Mouse (Mus musculus): Measurements from ENCODE around the gene Sec1. TPM values are rescaled to one million over a fixed set of nuclear protein-coding genes. Genes with fewer than 3 reads are reported as not detected.

The Sec1 gene
- 0.64 and 0.68 TPM in 2 replicates for polyA plus RNA-seq (2016; fragmentation: Nextera tagmentation; extraction: Ambion mirVana)

DNA sequence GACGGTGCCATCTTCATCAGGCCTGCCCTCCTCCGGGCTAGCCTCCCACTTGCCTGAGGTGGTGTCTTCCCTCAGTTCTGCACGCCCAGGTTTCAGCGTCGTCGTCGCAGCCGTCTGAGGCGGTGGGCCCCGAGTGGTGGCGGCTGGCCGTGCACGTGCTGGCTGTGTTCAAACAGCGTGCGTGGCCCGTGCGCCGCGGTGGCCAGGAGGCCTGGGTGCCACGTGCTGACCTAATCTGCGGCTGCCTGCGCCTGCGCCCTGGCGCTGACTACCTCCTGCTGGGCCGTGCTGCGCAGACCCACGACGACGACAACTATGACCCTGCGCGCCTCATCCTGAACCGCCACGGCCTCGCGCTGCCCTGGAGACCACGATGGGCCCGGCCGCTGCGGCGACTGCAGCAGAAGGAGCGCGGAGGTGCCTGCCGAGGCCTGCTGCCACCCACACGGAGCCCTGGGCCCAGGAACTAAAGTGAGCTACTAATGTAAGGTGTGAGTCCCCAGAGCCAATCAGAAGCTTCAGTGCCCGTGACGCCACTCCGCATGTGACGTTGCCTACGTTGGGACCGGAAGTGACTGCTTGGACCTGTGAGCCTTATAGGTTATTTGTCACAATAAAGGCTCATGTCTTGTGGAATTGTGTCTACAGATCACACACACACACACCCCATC is at the start of gene Sec1:
Gene Sec1, minus strand, starts transcription at position 482 of the 671 bp plus-strand sequence.
- no peaks in the 10 kb centered on the region for H3K9me3 ChIP-seq
- no peak within 1 kb of the TSS for H3K27ac ChIP-seq
- H3K36me3 ChIP-seq (replicated peaks): no peaks in the 10 kb centered on the region
- no peak within 1 kb of the TSS for H3K9ac ChIP-seq
- no peak within 1 kb of the TSS for H3K4me3 ChIP-seq (replicated peaks)
- H3K27me3 ChIP-seq: peaks cover 14% of the 10 kb centered on the region
- ATAC-seq (ENCODE audit: low FRiP score): 0 out of 2 replicates have a peak, but pooled peaks have one; percentile 23
- 89% methylated on average over 50 of the region's 50 CpGs for WGBS
- H3K4me1 ChIP-seq: peaks cover 4% of the 10 kb centered on the region; the same call in 1 of the 2 replicates
- no peak within 1 kb of the TSS for H3K4me2 ChIP-seq

DNA sequence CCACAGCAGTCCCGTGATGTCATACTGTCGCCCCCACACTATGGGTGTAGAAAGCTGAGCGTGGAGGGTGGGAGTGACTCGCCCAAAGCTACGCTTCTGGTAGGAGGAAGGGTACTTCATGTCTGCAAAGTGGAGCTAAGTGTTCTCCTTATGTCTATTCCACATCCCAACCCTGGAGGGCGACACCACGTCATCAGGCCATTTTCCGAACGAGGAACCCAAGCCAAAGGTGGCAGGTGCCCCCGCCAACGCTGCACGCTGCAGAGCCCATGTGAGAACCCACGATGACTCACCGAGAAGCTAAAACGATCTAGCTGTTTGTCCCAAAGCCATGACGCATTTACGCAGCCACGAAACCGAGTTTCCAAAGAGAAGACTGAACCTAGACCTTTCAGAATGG is 48.1 kb upstream of the Sec1 start:
- Histone ChIP-seq H3K27ac (no peak overlapping the region), H3K4me3 (replicated peaks) (no peak overlapping the region), H3K9ac (no peak overlapping the region), H3K4me1 (no peaks in the 10 kb centered on the region), H3K27me3 (peaks cover 18% of the 10 kb centered on the region), H3K9me3 (0 out of 2 replicates have a peak, but pooled peaks cover 3% of the 10 kb centered on the region), H3K36me3 (replicated peaks) (no peaks in the 10 kb centered on the region), H3K4me2 (peak overlapping the region; percentile 8; the same call in 1 of the 2 replicates)
- 33% methylated on average over 19 of the region's 19 CpGs for WGBS
- no peak for ATAC-seq (ENCODE audit: low FRiP score)

DNA sequence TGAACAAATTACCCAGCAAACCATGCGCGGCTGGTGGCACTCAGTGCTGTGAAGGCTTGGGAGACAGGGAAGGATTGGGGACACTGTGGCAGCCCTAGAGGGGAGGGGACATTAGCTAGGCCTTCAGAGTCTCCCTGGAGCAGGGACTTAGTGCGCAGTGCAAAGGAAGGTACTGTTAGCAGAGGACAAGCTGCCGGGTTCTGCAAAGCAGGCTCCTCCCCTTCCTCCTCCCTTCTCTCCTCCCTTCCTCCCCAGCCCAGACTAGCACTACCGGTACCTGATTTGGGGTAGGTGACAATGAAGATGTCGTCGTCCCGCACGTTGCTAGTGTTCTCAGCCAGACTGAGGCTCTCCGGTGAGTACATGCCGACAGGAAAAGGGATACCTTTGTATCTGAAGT is 47.6 kb upstream of the Sec1 start:
- H3K27ac ChIP-seq: no peak overlapping the region
- WGBS: 45% methylated on average over 11 of the region's 11 CpGs
- no peaks in the 10 kb centered on the region for H3K4me1 ChIP-seq
- H3K9ac ChIP-seq: no peak overlapping the region
- no peak overlapping the region for H3K4me3 ChIP-seq (replicated peaks)
- 0 out of 2 replicates have a peak, but pooled peaks cover 3% of the 10 kb centered on the region for H3K9me3 ChIP-seq
- ATAC-seq (ENCODE audit: low FRiP score): no peak
- H3K4me2 ChIP-seq: 0 out of 2 replicates have a peak overlapping the region, but pooled peaks have one; percentile 8
- H3K27me3 ChIP-seq: peaks cover 18% of the 10 kb centered on the region
- no peaks in the 10 kb centered on the region for H3K36me3 ChIP-seq (replicated peaks)

DNA sequence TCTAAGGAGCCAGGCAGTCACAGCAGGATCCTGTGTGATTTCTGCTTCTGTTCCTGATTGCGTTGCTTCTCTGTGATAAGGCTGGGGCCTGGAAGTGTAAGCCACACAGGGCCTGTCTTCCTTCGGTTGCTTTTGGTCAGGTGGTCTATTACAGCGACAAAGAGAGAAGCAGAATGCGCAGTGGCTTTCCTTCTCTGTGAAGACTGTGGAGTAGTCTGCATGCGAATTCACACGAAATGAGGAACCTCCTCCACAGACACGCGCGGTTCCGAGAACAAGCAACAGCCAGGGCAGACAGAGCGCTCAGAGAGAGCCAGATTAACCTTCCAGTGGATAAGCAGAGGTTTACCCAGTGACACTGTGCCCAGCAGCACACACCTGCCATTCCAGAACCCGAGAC is 47.1 kb upstream of the Sec1 start:
- H3K4me3 ChIP-seq (replicated peaks): no peak overlapping the region
- no peak overlapping the region for H3K9ac ChIP-seq
- H3K4me1 ChIP-seq: no peaks in the 10 kb centered on the region
- no peak overlapping the region for H3K4me2 ChIP-seq
- 84% methylated on average over 12 of the region's 12 CpGs for WGBS
- H3K27me3 ChIP-seq: peaks cover 18% of the 10 kb centered on the region
- no peaks in the 10 kb centered on the region for H3K9me3 ChIP-seq
- H3K27ac ChIP-seq: no peak overlapping the region
- no peaks in the 10 kb centered on the region for H3K36me3 ChIP-seq (replicated peaks)
- ATAC-seq (ENCODE audit: low FRiP score): no peak

DNA sequence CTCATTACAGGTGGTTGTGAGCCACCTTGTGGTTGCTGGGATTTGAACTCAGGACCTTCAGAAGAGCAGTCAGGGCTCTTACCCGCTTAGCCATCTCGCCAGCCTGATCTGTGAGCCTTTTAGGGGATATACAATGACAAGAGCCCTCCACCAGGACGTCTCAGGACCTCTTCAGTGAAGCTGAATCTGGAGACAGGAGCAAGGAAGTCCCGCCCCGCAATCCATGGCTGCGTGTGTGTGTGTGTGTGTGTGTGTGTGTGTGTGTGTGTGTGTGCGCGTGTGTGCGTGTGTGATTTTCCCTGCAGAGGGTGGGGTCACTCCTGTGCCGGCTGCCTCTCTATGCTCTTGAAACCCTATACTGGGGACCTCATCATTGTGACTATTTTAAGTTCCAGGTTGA is 45.6 kb upstream of the Sec1 start:
- Histone ChIP-seq H3K9me3 (no peaks in the 10 kb centered on the region), H3K27ac (no peak overlapping the region), H3K4me3 (replicated peaks) (no peak overlapping the region), H3K4me1 (no peaks in the 10 kb centered on the region), H3K4me2 (no peak overlapping the region), H3K9ac (no peak overlapping the region), H3K27me3 (peaks cover 18% of the 10 kb centered on the region), H3K36me3 (replicated peaks) (no peaks in the 10 kb centered on the region)
- 65% methylated on average over 10 of the region's 10 CpGs for WGBS
- no peak for ATAC-seq (ENCODE audit: low FRiP score)

- Histone ChIP-seq H3K9ac (no peak overlapping the region), H3K4me1 (no peaks in the 10 kb centered on the region), H3K27me3 (peaks cover 18% of the 10 kb centered on the region), H3K36me3 (replicated peaks) (no peaks in the 10 kb centered on the region), H3K4me3 (replicated peaks) (no peak overlapping the region), H3K27ac (no peak overlapping the region), H3K9me3 (no peaks in the 10 kb centered on the region), H3K4me2 (no peak overlapping the region)
- WGBS: 8% methylated on average over 9 of the region's 9 CpGs
- peak; percentile 77; the same call in 1 of the 2 replicates for ATAC-seq (ENCODE audit: low FRiP score)
These were observed 45.1 kb upstream of the Sec1 start for GRCm38 (mm10) chr7:45739162-45739763.

GRCm38 (mm10) chr7:45733477-45733876 is 39.3 kb upstream of the Sec1 start:
- 93% methylated on average over 5 of the region's 5 CpGs for WGBS
- Histone ChIP-seq H3K36me3 (replicated peaks) (peaks cover 10% of the 10 kb centered on the region; the same call in 1 of the 2 replicates), H3K4me1 (peaks cover 9% of the 10 kb centered on the region), H3K27ac (no peak overlapping the region), H3K9me3 (no peaks in the 10 kb centered on the region), H3K4me2 (no peak overlapping the region), H3K27me3 (no peaks in the 10 kb centered on the region), H3K9ac (no peak overlapping the region), H3K4me3 (replicated peaks) (no peak overlapping the region)
- no peak for ATAC-seq (ENCODE audit: low FRiP score)

DNA sequence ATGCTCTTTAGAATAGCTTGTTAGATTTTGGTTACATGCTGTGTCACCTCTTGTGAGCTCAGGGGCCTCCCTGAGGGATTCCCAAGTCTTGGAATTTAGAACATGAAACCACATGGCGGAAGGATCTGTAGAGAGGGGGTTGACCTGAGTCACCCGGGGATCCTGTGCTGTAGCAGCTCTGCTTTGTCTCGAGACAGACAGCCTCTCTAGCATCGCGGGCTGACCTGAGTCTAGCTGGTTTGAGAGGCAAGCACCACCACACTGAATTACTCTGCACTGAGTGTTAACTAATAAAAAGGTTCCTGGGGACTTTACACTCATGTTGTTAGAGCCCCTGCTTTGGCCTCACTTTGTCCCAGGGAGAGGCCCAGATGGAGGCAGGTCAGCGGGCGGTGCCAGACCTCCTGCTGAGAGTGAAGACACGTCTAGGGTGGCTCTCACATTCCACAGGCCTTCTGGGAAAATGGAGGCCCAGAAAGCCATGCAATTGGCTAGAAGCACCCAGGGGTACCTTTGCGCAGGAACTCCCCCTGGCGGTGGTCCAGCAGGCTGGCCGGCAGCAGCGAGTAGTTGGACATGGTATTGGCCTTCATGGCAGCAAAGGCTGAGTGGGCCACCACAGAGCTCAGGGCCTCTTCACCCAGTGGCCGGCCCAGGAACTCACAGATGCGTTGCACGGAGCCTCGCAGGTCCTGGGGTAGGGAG is 36.7 kb upstream of the Sec1 start:
- no peak overlapping the region for H3K9ac ChIP-seq
- H3K27me3 ChIP-seq: no peaks in the 10 kb centered on the region
- H3K4me1 ChIP-seq: peaks cover 9% of the 10 kb centered on the region
- H3K27ac ChIP-seq: 0 out of 2 replicates have a peak overlapping the region, but pooled peaks have one; percentile 15
- ATAC-seq (ENCODE audit: low FRiP score): peak; percentile 46; the same call in 1 of the 2 replicates
- WGBS: 20% methylated on average over 16 of the region's 16 CpGs
- H3K9me3 ChIP-seq: no peaks in the 10 kb centered on the region
- no peak overlapping the region for H3K4me2 ChIP-seq
- H3K4me3 ChIP-seq (replicated peaks): no peak overlapping the region
- H3K36me3 ChIP-seq (replicated peaks): peaks cover 29% of the 10 kb centered on the region

- no peak for ATAC-seq (ENCODE audit: low FRiP score)
- no peak overlapping the region for H3K9ac ChIP-seq
- no peak overlapping the region for H3K4me3 ChIP-seq (replicated peaks)
- no peak overlapping the region for H3K27ac ChIP-seq
- no peaks in the 10 kb centered on the region for H3K9me3 ChIP-seq
- peaks cover 62% of the 10 kb centered on the region for H3K36me3 ChIP-seq (replicated peaks)
- 88% methylated on average over 3 of the region's 3 CpGs for WGBS
- H3K4me1 ChIP-seq: peaks cover 9% of the 10 kb centered on the region
- H3K27me3 ChIP-seq: no peaks in the 10 kb centered on the region
- no peak overlapping the region for H3K4me2 ChIP-seq
These were observed 33.4 kb upstream of the Sec1 start for GRCm38 (mm10) chr7:45727625-45728024.

- no peak for ATAC-seq (ENCODE audit: low FRiP score)
- Histone ChIP-seq H3K27me3 (no peaks in the 10 kb centered on the region), H3K4me3 (replicated peaks) (no peak overlapping the region), H3K4me2 (no peak overlapping the region), H3K4me1 (peaks cover 9% of the 10 kb centered on the region), H3K9ac (no peak overlapping the region), H3K36me3 (replicated peaks) (peaks cover 74% of the 10 kb centered on the region), H3K9me3 (no peaks in the 10 kb centered on the region), H3K27ac (no peak overlapping the region)
- 94% methylated on average over 10 of the region's 10 CpGs for WGBS
These were observed 32.2 kb upstream of the Sec1 start for GRCm38 (mm10) chr7:45726419-45726818.

GRCm38 (mm10) chr7:45725713-45726112 is 31.5 kb upstream of the Sec1 start, which contains the start of gene Spaca4:
Gene Spaca4, minus strand, starts transcription at chr7:45725813.
- 97% methylated on average over 11 of the region's 11 CpGs for WGBS
- no peak within 1 kb of the TSS for H3K27ac ChIP-seq
- no peak within 1 kb of the TSS for H3K4me2 ChIP-seq
- no peaks in the 10 kb centered on the region for H3K27me3 ChIP-seq
- ATAC-seq (ENCODE audit: low FRiP score): no peak
- peaks cover 2% of the 10 kb centered on the region for H3K4me1 ChIP-seq
- no peak within 1 kb of the TSS for H3K9ac ChIP-seq
- H3K4me3 ChIP-seq (replicated peaks): no peak within 1 kb of the TSS
- H3K9me3 ChIP-seq: no peaks in the 10 kb centered on the region
- peaks cover 81% of the 10 kb centered on the region for H3K36me3 ChIP-seq (replicated peaks)

- Histone ChIP-seq H3K9me3 (no peaks in the 10 kb centered on the region), H3K27me3 (no peaks in the 10 kb centered on the region), H3K27ac (no peak overlapping the region), H3K4me1 (no peaks in the 10 kb centered on the region; the same call in 1 of the 2 replicates), H3K9ac (no peak overlapping the region), H3K4me3 (replicated peaks) (no peak overlapping the region), H3K36me3 (replicated peaks) (peaks cover 86% of the 10 kb centered on the region), H3K4me2 (no peak overlapping the region)
- WGBS: 94% methylated on average over 9 of the region's 9 CpGs
- no peak for ATAC-seq (ENCODE audit: low FRiP score)
These were observed 30.9 kb upstream of the Sec1 start for GRCm38 (mm10) chr7:45725151-45725550.
